Mouse (Mus musculus) kidney, embryonic 15.5 days (tissue): ENCODE measurements around the gene Adad2. TPM values are rescaled to one million over a fixed set of nuclear protein-coding genes. Genes with fewer than 3 reads are reported as not detected.

ENCODE experiments used
- ATAC-seq: fragments of 200-750 bp; cut with Nextera tagmentation; replicated peaks from 2 replicates; pipeline ENCODE4 v1.8.0; 2017; ENCODE audit warnings: moderate TSS enrichment; ENCODE audit not compliant: low FRiP score
- H3K27ac ChIP-seq: fragments of 300-500 bp; sonication (generic); 2 replicates; pipeline ENCODE4 v1.5.1; 2015; ENCODE audit warnings: mild to moderate bottlenecking, inconsistent platforms
- H3K27me3 ChIP-seq: fragments of 300-500 bp; sonication (generic); 2 replicates; pipeline ENCODE4 v1.6.1; 2015; ENCODE audit warnings: inconsistent platforms
- H3K36me3 ChIP-seq: fragments of 300-500 bp; sonication (generic); 2 replicates; pipeline ENCODE4 v1.6.1; 2015; ENCODE audit warnings: inconsistent platforms
- H3K4me1 ChIP-seq: fragments of 300-500 bp; sonication (generic); 2 replicates; pipeline ENCODE4 v1.6.1; 2015; ENCODE audit warnings: inconsistent platforms
- H3K4me2 ChIP-seq: fragments of 300-500 bp; sonication (generic); 2 replicates; pipeline ENCODE4 v1.6.1; 2015; ENCODE audit warnings: moderate library complexity, mild to moderate bottlenecking, inconsistent platforms
- H3K4me3 ChIP-seq: fragments of 300-500 bp; sonication (generic); replicated peaks from 2 replicates; pipeline ENCODE4 v1.5.1; 2015; ENCODE audit warnings: mild to moderate bottlenecking, inconsistent platforms
- H3K9ac ChIP-seq: fragments of 300-500 bp; sonication (generic); 2 replicates; pipeline ENCODE4 v1.6.1; 2015; ENCODE audit warnings: mild to moderate bottlenecking, inconsistent platforms
- H3K9me3 ChIP-seq: fragments of 300-500 bp; sonication (generic); replicated peaks from 2 replicates; pipeline ENCODE4 v1.6.1; 2016; ENCODE audit warnings: inconsistent platforms
- WGBS: fragments of 180-500 bp; shearing (Covaris S2); methylation state at CpG from one replicate; pipeline ENCODE4 v1.1.7; 2015; ENCODE audit warnings: mixed read lengths; 5-methylcytosine and 5-hydroxymethylcytosine counted together
- polyA plus RNA-seq: library from polyadenylated mRNA; unstranded; fragments of >200 nt; fragmentation: Nextera tagmentation; extraction: Ambion mirVana; gene quantifications from 2 replicates; pipeline ENCODE4 v1.2.1, GENCODE M21; 2015

Adad2 gene
- polyA plus RNA-seq, 1 experiment from 2014 or later: not detected

GRCm38 (mm10) chr8:119618887-119619286, 6.3 kb downstream of the Adad2 start:
- H3K36me3 ChIP-seq: no peaks in the 10 kb centered on the region
- H3K27ac ChIP-seq: no peak overlapping the region
- no peaks in the 10 kb centered on the region for H3K4me1 ChIP-seq
- H3K9ac ChIP-seq: no peak overlapping the region
- H3K4me3 ChIP-seq: no peak overlapping the region
- H3K4me2 ChIP-seq: no peak overlapping the region
- H3K9me3 ChIP-seq: no peaks in the 10 kb centered on the region
- H3K27me3 ChIP-seq: no peaks in the 10 kb centered on the region
- WGBS: 73% methylated on average over 5 of the region's 5 CpGs
- ATAC-seq: no peak

- Histone ChIP-seq H3K4me1 (no peaks in the 10 kb centered on the region), H3K4me2 (no peak overlapping the region), H3K4me3 (no peak overlapping the region), H3K27ac (no peak overlapping the region), H3K36me3 (no peaks in the 10 kb centered on the region), H3K27me3 (no peaks in the 10 kb centered on the region), H3K9me3 (no peaks in the 10 kb centered on the region), H3K9ac (no peak overlapping the region)
- ATAC-seq: no peak
- WGBS: 62% methylated on average over 6 of the region's 6 CpGs
These were observed 7.7 kb downstream of the Adad2 start for GRCm38 (mm10) chr8:119620116-119620840.

DNA sequence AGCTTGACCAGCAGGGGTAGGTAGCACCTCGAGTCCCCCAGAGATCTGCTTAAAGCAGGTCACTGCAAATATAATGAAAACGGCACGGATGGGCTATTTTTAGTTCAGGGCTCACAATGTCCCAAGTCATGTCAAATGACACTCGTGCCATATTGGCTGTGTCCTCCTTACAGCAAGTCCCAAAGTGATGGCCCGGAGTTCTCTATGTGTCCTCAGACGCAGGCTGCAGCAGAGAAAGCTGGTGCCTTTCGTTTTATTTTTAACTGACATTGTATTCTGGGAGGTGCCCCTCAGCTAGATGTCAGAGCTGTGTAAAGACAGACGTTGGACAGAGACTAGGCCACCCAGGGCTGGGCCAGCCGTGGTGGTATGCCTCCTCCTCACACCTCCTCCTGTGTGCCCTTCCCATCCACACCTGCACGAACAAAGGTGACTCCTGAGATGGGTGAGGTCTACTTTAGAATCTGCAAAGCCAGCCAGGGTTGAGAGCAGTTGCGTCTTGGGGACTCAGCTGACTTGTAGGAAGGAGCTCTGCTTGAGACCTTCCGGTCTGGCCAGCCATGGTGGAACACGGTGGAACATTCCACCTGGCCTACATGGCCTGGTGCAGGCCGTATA, 8.4 kb downstream of the Adad2 start:
- 86% methylated on average over 14 of the region's 14 CpGs for WGBS

GRCm38 (mm10) chr8:119622555-119622954, 10.0 kb downstream of the Adad2 start:
- Histone ChIP-seq H3K4me3 (no peak overlapping the region), H3K27ac (no peak overlapping the region), H3K27me3 (no peaks in the 10 kb centered on the region), H3K4me1 (0 out of 2 replicates have a peak, but pooled peaks cover 3% of the 10 kb centered on the region), H3K4me2 (no peak overlapping the region), H3K36me3 (no peaks in the 10 kb centered on the region), H3K9ac (no peak overlapping the region), H3K9me3 (no peaks in the 10 kb centered on the region)
- 58% methylated on average over 4 of the region's 4 CpGs for WGBS
- ATAC-seq: no peak

More for the DNA sequence above, 8.4 kb downstream of the Adad2 start:
- no peak for ATAC-seq
- Histone ChIP-seq H3K4me2 (no peak overlapping the region), H3K4me3 (no peak overlapping the region), H3K9me3 (no peaks in the 10 kb centered on the region), H3K4me1 (no peaks in the 10 kb centered on the region), H3K27me3 (no peaks in the 10 kb centered on the region), H3K36me3 (no peaks in the 10 kb centered on the region), H3K9ac (no peak overlapping the region), H3K27ac (no peak overlapping the region)

GRCm38 (mm10) chr8:119623061-119623460, 10.5 kb downstream of the Adad2 start:
- Histone ChIP-seq H3K36me3 (no peaks in the 10 kb centered on the region), H3K27ac (no peak overlapping the region), H3K4me2 (no peak overlapping the region), H3K4me1 (0 out of 2 replicates have a peak, but pooled peaks cover 8% of the 10 kb centered on the region), H3K9ac (no peak overlapping the region), H3K4me3 (no peak overlapping the region), H3K9me3 (no peaks in the 10 kb centered on the region), H3K27me3 (no peaks in the 10 kb centered on the region)
- no peak for ATAC-seq
- 84% methylated on average over 8 of the region's 8 CpGs for WGBS

- H3K4me3 ChIP-seq: no peak overlapping the region
- H3K4me1 ChIP-seq: 0 out of 2 replicates have a peak, but pooled peaks cover 9% of the 10 kb centered on the region
- no peaks in the 10 kb centered on the region for H3K9me3 ChIP-seq
- H3K9ac ChIP-seq: no peak overlapping the region
- no peak for ATAC-seq
- 69% methylated on average over 1 of the region's 1 CpGs for WGBS
- no peak overlapping the region for H3K4me2 ChIP-seq
- no peaks in the 10 kb centered on the region for H3K36me3 ChIP-seq
- no peak overlapping the region for H3K27ac ChIP-seq
- H3K27me3 ChIP-seq: no peaks in the 10 kb centered on the region
These were observed 11.2 kb downstream of the Adad2 start for GRCm38 (mm10) chr8:119623744-119624143.

GRCm38 (mm10) chr8:119624916-119625315, 12.4 kb downstream of the Adad2 start:
- Histone ChIP-seq H3K36me3 (no peaks in the 10 kb centered on the region), H3K9ac (no peak overlapping the region), H3K4me1 (0 out of 2 replicates have a peak, but pooled peaks cover 9% of the 10 kb centered on the region), H3K4me3 (no peak overlapping the region), H3K4me2 (no peak overlapping the region), H3K27ac (no peak overlapping the region), H3K27me3 (no peaks in the 10 kb centered on the region), H3K9me3 (no peaks in the 10 kb centered on the region)
- no peak for ATAC-seq
- WGBS: 90% methylated on average over 7 of the region's 7 CpGs

GRCm38 (mm10) chr8:119625788-119626187, 13.2 kb downstream of the Adad2 start:
- Histone ChIP-seq H3K27me3 (no peaks in the 10 kb centered on the region), H3K4me1 (peaks cover 12% of the 10 kb centered on the region; the same call in 1 of the 2 replicates), H3K27ac (no peak overlapping the region), H3K36me3 (no peaks in the 10 kb centered on the region), H3K4me3 (no peak overlapping the region), H3K4me2 (no peak overlapping the region), H3K9me3 (no peaks in the 10 kb centered on the region), H3K9ac (no peak overlapping the region)
- WGBS: 87% methylated on average over 22 of the region's 22 CpGs
- ATAC-seq: no peak

GRCm38 (mm10) chr8:119627199-119627598, 14.7 kb downstream of the Adad2 start:
- Histone ChIP-seq H3K27ac (no peak overlapping the region), H3K4me3 (no peak overlapping the region), H3K4me1 (peaks cover 18% of the 10 kb centered on the region; the same call in 1 of the 2 replicates), H3K9me3 (no peaks in the 10 kb centered on the region), H3K27me3 (peaks cover 10% of the 10 kb centered on the region), H3K36me3 (no peaks in the 10 kb centered on the region), H3K4me2 (no peak overlapping the region), H3K9ac (no peak overlapping the region)
- 87% methylated on average over 7 of the region's 7 CpGs for WGBS
- ATAC-seq: no peak

DNA sequence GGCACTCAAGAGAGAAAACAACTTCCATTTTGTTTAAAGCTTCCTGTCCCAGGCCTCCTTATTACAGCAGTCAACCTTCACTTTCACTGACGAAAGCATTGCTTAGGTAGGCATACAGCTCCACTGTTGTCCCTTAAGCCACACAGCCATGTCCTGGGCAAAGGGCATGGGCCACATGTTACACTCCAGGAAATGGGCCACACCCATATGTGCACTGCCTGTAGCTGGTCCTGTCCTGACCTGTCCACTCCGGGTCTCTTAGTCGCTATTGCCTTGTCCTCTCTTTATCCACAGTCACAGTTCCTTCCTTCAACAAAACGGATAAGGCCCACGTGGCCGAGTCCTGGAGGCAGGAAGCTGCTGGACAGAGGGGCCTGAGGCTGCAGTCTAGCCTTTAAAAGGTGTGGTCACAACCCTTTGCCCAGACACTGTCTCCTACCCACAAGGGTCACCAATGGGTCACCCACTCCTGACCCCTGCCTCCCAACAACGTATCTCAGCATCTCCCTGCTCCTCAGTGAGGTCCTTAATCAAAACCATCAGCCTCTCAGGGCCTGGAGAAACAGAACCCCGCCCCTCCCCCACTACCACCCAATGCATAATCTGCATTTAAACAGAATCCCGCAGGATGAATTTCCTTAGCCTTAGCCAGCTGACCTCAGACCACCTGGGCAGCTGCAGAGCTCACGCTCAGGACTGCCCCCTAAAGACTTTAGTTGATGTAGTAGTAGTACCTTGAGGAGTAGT, 15.2 kb downstream of the Adad2 start:
- 0 out of 2 replicates have a peak, but pooled peaks have one; percentile 47 for ATAC-seq
- no peak overlapping the region for H3K4me3 ChIP-seq
- H3K4me2 ChIP-seq: no peak overlapping the region
- no peak overlapping the region for H3K27ac ChIP-seq
- peaks cover 19% of the 10 kb centered on the region; the same call in 1 of the 2 replicates for H3K4me1 ChIP-seq
- 38% methylated on average over 10 of the region's 10 CpGs for WGBS
- peaks cover 16% of the 10 kb centered on the region for H3K27me3 ChIP-seq
- no peaks in the 10 kb centered on the region for H3K36me3 ChIP-seq
- H3K9ac ChIP-seq: no peak overlapping the region
- H3K9me3 ChIP-seq: no peaks in the 10 kb centered on the region

- Histone ChIP-seq H3K36me3 (no peaks in the 10 kb centered on the region), H3K9me3 (no peaks in the 10 kb centered on the region), H3K4me1 (peaks cover 44% of the 10 kb centered on the region), H3K27ac (no peak overlapping the region), H3K9ac (no peak overlapping the region), H3K4me2 (no peak overlapping the region), H3K27me3 (peaks cover 40% of the 10 kb centered on the region), H3K4me3 (no peak overlapping the region)
- no peak for ATAC-seq
- 31% methylated on average over 3 of the region's 3 CpGs for WGBS
These were observed 18.3 kb downstream of the Adad2 start for GRCm38 (mm10) chr8:119630841-119631240.

DNA sequence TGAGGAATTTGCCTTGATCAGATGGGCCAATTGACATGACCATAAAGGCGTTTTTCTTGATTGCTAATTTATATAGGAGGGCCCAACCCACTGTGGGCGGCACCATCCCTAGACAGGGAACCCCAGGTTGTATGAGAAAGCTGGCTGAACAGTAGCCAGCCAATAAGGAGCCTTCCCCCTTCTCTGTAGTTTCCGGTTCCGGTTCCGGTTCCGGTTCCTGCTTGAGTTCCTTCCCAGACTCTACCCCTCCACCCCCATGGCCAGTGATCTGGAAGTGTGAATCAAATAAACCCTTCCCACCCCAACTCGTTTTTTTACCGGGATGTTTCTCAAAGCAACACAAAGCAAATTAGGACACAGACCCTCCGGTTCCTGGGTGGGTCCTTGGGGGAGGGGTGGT, 19.7 kb downstream of the Adad2 start:
- H3K36me3 ChIP-seq: no peaks in the 10 kb centered on the region
- H3K9me3 ChIP-seq: no peaks in the 10 kb centered on the region
- H3K4me3 ChIP-seq: no peak overlapping the region
- peaks cover 48% of the 10 kb centered on the region for H3K27me3 ChIP-seq
- H3K4me2 ChIP-seq: no peak overlapping the region
- H3K9ac ChIP-seq: no peak overlapping the region
- no peak overlapping the region for H3K27ac ChIP-seq
- ATAC-seq: no peak
- WGBS: 83% methylated on average over 9 of the region's 9 CpGs
- H3K4me1 ChIP-seq: peaks cover 45% of the 10 kb centered on the region
